Mouse (Mus musculus) ES-Bruce4 (cell line): ENCODE measurements at regions not wholly inside any gene's neighbourhood (a gene's known extent, or its start where the extent isn't known, plus 50 kb on each side); places are given as distances from the start of the nearest gene placed in this dataset.

ENCODE experiments used
- CTCF ChIP-seq: IDR thresholded peaks from one replicate; pipeline ENCODE4 v1.8.1; 2011; ENCODE audit warnings: low read depth, low read length
- POLR2A ChIP-seq: IDR thresholded peaks from one replicate; pipeline ENCODE4 v1.8.1; 2011; ENCODE audit warnings: low read length; ENCODE audit not compliant: insufficient read depth

- TF ChIP-seq CTCF (no peak), POLR2A (no peak)
Observed at GRCm38 (mm10) chr12:15983591-15984300, 167.0 kb upstream of the Trib2 start.
